Mouse (Mus musculus) liver, embryonic 14.5 days (tissue): Measurements from ENCODE around the gene Unc50. TPM values are rescaled to one million over a fixed set of nuclear protein-coding genes. Genes with fewer than 3 reads are reported as not detected.

ENCODE experiments used
- ATAC-seq: fragments of 200-750 bp; cut with Nextera tagmentation; 2 replicates; pipeline ENCODE4 v1.8.0; 2017; ENCODE audit warnings: moderate number of reproducible peaks, mild to moderate bottlenecking, moderate library complexity; ENCODE audit not compliant: insufficient read depth
- DNase-seq, 3 experiments: peaks; one replicate each; pipeline ENCODE4 v3.0.0-alpha.2; 2012 to 2013; ENCODE audit warnings: low read depth in 3 of 3, low spot score in 3 of 3
- H3K27ac ChIP-seq: fragments of 300-500 bp; sonication (generic); 2 replicates; pipeline ENCODE4 v1.5.1; 2014; ENCODE audit warnings: moderate library complexity, mild to moderate bottlenecking, control low read depth, inconsistent platforms
- H3K27me3 ChIP-seq: fragments of 300-500 bp; sonication (generic); 2 replicates; pipeline ENCODE4 v1.6.1; 2014; ENCODE audit warnings: mild to moderate bottlenecking, low read length, moderate library complexity; ENCODE audit not compliant: control insufficient read depth, insufficient read depth
- H3K36me3 ChIP-seq: fragments of 300-500 bp; sonication (generic); replicated peaks from 2 replicates; pipeline ENCODE4 v1.6.1; 2014; ENCODE audit warnings: low read depth; ENCODE audit not compliant: control insufficient read depth, insufficient read depth
- H3K4me1 ChIP-seq, 2 experiments: fragments of 200-500 bp in 1 of 2; fragments of 300-500 bp in 1 of 2; sonication (generic) in 1 of 2; replicated peaks; 2 replicates each; pipeline ENCODE4 v1.6.1; 2012 to 2014; ENCODE audit warnings: antibody characterized with exemption in 1 of 2, inconsistent platforms in 1 of 2, low read length in 1 of 2; ENCODE audit not compliant: control insufficient read depth in 2 of 2, insufficient read depth in 2 of 2
- H3K4me2 ChIP-seq: fragments of 300-500 bp; sonication (generic); 2 replicates; pipeline ENCODE4 v1.6.1; 2014; ENCODE audit warnings: low read depth, mild to moderate bottlenecking, control low read depth, moderate library complexity
- H3K4me3 ChIP-seq, 2 experiments: fragments of 200-500 bp in 1 of 2; fragments of 300-500 bp in 1 of 2; sonication (generic) in 1 of 2; 2 replicates each; pipeline ENCODE4 v1.5.1; 2012 to 2014; ENCODE audit warnings: low read depth in 2 of 2, low read length in 2 of 2, mild to moderate bottlenecking in 2 of 2, control low read depth in 1 of 2, inconsistent platforms in 1 of 2, moderate library complexity in 1 of 2; ENCODE audit not compliant: insufficient read depth in 1 of 2
- H3K9ac ChIP-seq: fragments of 300-500 bp; sonication (generic); replicated peaks from 2 replicates; pipeline ENCODE4 v1.6.1; 2014; ENCODE audit warnings: mild to moderate bottlenecking, control low read depth, moderate library complexity
- H3K9me3 ChIP-seq: fragments of 300-500 bp; sonication (generic); 2 replicates; pipeline ENCODE4 v1.6.1; 2016; ENCODE audit warnings: low read length, mixed read lengths; ENCODE audit not compliant: control insufficient read depth
- CTCF ChIP-seq: IDR thresholded peaks from 2 replicates; pipeline ENCODE4 v1.5.1; 2016; ENCODE audit warnings: antibody characterized with exemption, low read depth, control low read depth
- EP300 ChIP-seq: IDR thresholded peaks from 2 replicates; pipeline ENCODE4 v1.6.1; 2016; ENCODE audit warnings: antibody characterized with exemption, low read depth
- WGBS: fragments of 180-500 bp; shearing (Covaris S2); extraction: QIAGEN DNeasy Blood & Tissue Kit; methylation state at CpG from one replicate; pipeline ENCODE4 v1.1.7; 2014; ENCODE audit not compliant: insufficient replicate concordance; 5-methylcytosine and 5-hydroxymethylcytosine counted together
- polyA plus RNA-seq, 2 experiments: library from polyadenylated mRNA; depleted of rRNA in 1 of 2; stranded (reverse) in 1 of 2; unstranded in 1 of 2; fragments of >200 nt; fragmentation: Nextera tagmentation in 1 of 2; extraction: Ambion mirVana in 1 of 2; gene quantifications; 2 replicates each; pipeline versions ENCODE4 v1.2.1 to v1.2.3; 2012 to 2014

The Unc50 gene
- polyA plus RNA-seq, 2 experiments, result 42.1 to 82.9 TPM

GRCm38 (mm10) chr1:37477928-37478327 is 48.0 kb downstream of the Unc50 start:
- Histone ChIP-seq H3K27ac (peak overlapping the region; percentile 88), H3K36me3 (no peaks in the 10 kb centered on the region), H3K4me3 (peak overlapping the region; percentile 56 to 57), H3K9me3 (no peaks in the 10 kb centered on the region), H3K27me3 (no peaks in the 10 kb centered on the region), H3K4me2 (peak overlapping the region; percentile 90), H3K4me1 (peaks cover 35 to 62% of the 10 kb centered on the region in 2 experiments), H3K9ac (peak overlapping the region; percentile 74)
- TF ChIP-seq EP300 (no peak), CTCF (no peak)
- 4% methylated on average over 5 of the region's 5 CpGs for WGBS
- DNase-seq, result no peak
- peak; percentile 42 for ATAC-seq

- H3K9ac ChIP-seq, result peak overlapping the region; percentile 74
- ATAC-seq, result peak; percentile 82
- WGBS, result 6% methylated on average over 7 of the region's 7 CpGs
Observed at GRCm38 (mm10) chr1:37478416-37478815, 48.5 kb downstream of the Unc50 start.

GRCm38 (mm10) chr1:37479074-37479473 is 49.1 kb downstream of the Unc50 start:
- peak; percentile 93 for TF ChIP-seq CTCF
- TF ChIP-seq EP300, result no peak
- no peaks in the 10 kb centered on the region for H3K9me3 ChIP-seq
- H3K36me3 ChIP-seq, result no peaks in the 10 kb centered on the region
- ATAC-seq (peak; percentile 69), DNase-seq (peak; percentile 65 to 83 (median 68))
- H3K4me1 ChIP-seq, result peaks cover 35 to 56% of the 10 kb centered on the region in 2 experiments
- peak overlapping the region; percentile 88 for H3K27ac ChIP-seq
- 13% methylated on average over 9 of the region's 9 CpGs for WGBS
- peak overlapping the region; percentile 30 to 56 for H3K4me3 ChIP-seq
- H3K27me3 ChIP-seq, result no peaks in the 10 kb centered on the region
- peak overlapping the region; percentile 74 for H3K9ac ChIP-seq
- H3K4me2 ChIP-seq, result peak overlapping the region; percentile 90

More at GRCm38 (mm10) chr1:37478416-37478815, 48.5 kb downstream of the Unc50 start:
- peak; percentile 73 to 88 (median 74) for DNase-seq
- Histone ChIP-seq H3K4me2 (peak overlapping the region; percentile 90), H3K36me3 (no peaks in the 10 kb centered on the region), H3K4me1 (peaks cover 35 to 61% of the 10 kb centered on the region in 2 experiments), H3K27ac (peak overlapping the region; percentile 88), H3K4me3 (peak overlapping the region; percentile 56 to 57), H3K9me3 (no peaks in the 10 kb centered on the region), H3K27me3 (no peaks in the 10 kb centered on the region)
- peak; percentile 82 for TF ChIP-seq EP300
- TF ChIP-seq CTCF, result no peak

- peak overlapping the region; percentile 42; the same call in 1 of the 2 replicates for H3K9ac ChIP-seq
- TF ChIP-seq EP300, result peak; percentile 66
- no peak for TF ChIP-seq CTCF
- no peaks in the 10 kb centered on the region for H3K27me3 ChIP-seq
- peaks cover 35 to 54% of the 10 kb centered on the region in 2 experiments for H3K4me1 ChIP-seq
- no peaks in the 10 kb centered on the region for H3K9me3 ChIP-seq
- DNase-seq, result peak; percentile 42 to 57 (median 56)
- no peaks in the 10 kb centered on the region for H3K36me3 ChIP-seq
- 8% methylated on average over 8 of the region's 8 CpGs for WGBS
- peak overlapping the region; percentile 90 for H3K4me2 ChIP-seq
- peak overlapping the region in 1 of 2 experiments; percentile 19; a peak in 2 of 4 replicates for H3K4me3 ChIP-seq
- H3K27ac ChIP-seq, result peak overlapping the region; percentile 88
- peak; percentile 52 for ATAC-seq
Observed at GRCm38 (mm10) chr1:37479759-37480158, 49.8 kb downstream of the Unc50 start.

- Histone ChIP-seq H3K27ac (peak overlapping the region; percentile 1; the same call in 1 of the 2 replicates), H3K9ac (no peak overlapping the region), H3K4me1 (peaks cover 35 to 52% of the 10 kb centered on the region in 2 experiments), H3K36me3 (no peaks in the 10 kb centered on the region), H3K27me3 (no peaks in the 10 kb centered on the region), H3K4me2 (no peak overlapping the region), H3K4me3 (no peak overlapping the region), H3K9me3 (no peaks in the 10 kb centered on the region)
- 61% methylated on average over 6 of the region's 6 CpGs for WGBS
- no peak for DNase-seq
- ATAC-seq, result no peak
- TF ChIP-seq EP300, result no peak
- no peak for TF ChIP-seq CTCF
Observed at GRCm38 (mm10) chr1:37480731-37481130, 50.8 kb downstream of the Unc50 start.
